Mouse (Mus musculus): ENCODE data around the gene Ncoa3.

The Ncoa3 gene

DNA sequence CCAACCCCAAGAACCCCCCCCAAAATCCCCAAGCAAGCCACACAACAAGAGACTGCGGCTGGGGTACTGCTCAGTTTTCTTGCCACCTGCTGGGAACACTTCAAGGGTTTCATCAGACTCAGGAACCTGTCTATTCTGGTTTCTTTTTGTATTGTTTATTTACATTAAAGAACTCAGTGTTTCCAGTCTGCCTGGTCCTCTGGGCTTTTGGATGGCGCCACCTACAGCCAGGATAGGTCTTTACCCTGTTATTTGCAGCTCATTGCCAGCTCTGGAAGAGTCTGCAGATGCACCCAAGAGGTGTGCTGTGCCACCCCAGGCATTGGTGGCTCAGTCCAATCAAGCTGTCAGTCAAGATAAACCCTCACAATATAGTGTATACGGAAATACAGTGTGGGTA lies 43.3 kb downstream of the Ncoa3 start:
- no peak for DNase-seq (ENCODE audit: low spot score)

DNA sequence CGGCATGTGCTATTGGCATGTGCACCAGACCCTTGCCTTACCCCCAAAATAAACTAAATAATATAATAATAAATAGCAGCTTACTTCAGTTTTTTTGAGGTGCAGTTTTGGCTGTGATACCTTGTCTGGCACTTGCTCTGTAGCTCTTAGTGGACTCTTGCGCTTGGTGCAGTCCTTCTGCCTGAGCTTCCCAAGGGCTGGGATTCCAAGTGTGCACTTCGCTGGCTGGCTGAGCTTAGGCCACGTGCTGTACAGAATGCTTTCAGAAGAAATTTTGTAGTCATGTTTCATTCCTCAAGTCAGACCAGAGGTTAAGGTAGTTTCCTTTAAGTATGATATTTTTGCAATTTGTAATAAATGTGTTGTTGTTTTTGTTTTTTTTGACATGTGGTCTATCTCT lies 47.2 kb downstream of the Ncoa3 start:
- DNase-seq (ENCODE audit: low spot score), result no peak

GRCm38 (mm10) chr2:166042542-166042941 lies 50.1 kb downstream of the Ncoa3 start:
- no peak for DNase-seq (ENCODE audit: low spot score)

- no peak for DNase-seq (ENCODE audit: low spot score)
Measured at GRCm38 (mm10) chr2:166045006-166045405, 52.6 kb downstream of the Ncoa3 start.

- DNase-seq (ENCODE audit: low spot score), result no peak
Measured at GRCm38 (mm10) chr2:166045549-166046501, 53.4 kb downstream of the Ncoa3 start.

- DNase-seq (ENCODE audit: low spot score), result no peak
Measured at GRCm38 (mm10) chr2:166047931-166048330, 55.5 kb downstream of the Ncoa3 start.

DNA sequence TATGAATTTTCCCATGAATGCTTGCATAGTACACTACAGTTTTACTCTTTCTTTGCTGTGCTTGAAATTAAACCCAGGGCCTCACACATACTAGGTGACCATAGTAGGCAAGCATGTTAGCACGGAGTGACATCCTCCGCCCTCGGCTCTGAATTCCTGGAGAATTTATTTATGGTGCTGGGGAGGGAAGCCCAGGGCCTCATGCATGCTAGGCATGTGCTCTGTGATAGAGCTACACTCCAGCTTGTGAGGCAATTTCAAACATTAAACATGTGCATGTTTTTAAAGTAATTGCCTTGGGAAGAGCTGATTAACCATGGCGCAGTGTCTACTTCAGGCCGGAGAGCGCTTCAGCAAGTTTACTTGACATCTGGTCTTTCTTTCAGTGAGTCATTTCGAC lies 56.4 kb downstream of the Ncoa3 start:
- DNase-seq (ENCODE audit: low spot score), result no peak

- no peak for DNase-seq (ENCODE audit: low spot score)
Measured at GRCm38 (mm10) chr2:166051421-166051820, 59.0 kb downstream of the Ncoa3 start.

DNA sequence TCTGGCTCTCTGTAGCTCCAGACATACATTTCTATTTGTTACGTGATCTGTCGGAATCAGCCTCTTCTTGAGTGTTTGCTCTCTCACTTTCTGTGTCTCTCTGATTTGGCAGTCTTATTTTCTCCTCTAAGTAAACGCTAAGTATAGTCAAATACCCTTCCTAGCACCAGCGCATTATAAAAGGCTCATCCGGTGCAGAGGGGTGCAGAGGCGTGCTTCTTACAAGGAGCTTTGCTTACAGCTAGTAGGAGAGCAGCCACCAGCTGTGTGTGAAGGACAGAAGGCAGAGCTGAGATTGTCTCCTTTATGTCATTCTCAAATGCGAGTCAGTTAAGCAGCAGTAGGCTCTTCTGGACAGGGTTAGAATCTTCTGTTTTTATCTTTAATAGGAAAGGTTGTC lies 59.5 kb downstream of the Ncoa3 start:
- no peak for DNase-seq (ENCODE audit: low spot score)

DNA sequence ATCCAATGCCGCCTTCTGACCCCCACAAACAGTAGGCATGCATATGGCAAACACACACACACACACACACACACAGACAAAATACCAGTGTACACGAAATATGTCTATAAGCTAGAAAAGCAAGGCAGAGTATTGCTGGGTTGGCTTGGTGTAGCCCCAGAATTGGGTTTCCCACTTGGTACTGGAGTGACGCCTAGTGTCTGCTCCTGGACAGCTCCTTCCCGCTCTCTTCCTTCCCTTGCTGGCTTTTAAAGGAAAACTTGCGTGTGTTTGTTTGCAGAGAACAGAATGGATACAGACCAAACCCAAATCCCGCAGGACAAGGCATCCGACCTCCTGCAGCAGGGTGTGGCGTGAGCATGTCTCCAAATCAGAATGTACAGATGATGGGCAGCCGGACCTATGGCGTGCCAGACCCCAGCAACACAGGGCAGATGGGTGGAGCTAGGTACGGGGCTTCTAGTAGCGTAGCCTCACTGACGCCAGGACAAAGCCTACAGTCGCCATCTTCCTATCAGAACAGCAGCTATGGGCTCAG lies 61.6 kb downstream of the Ncoa3 start:
- DNase-seq (ENCODE audit: low spot score), result no peak

DNA sequence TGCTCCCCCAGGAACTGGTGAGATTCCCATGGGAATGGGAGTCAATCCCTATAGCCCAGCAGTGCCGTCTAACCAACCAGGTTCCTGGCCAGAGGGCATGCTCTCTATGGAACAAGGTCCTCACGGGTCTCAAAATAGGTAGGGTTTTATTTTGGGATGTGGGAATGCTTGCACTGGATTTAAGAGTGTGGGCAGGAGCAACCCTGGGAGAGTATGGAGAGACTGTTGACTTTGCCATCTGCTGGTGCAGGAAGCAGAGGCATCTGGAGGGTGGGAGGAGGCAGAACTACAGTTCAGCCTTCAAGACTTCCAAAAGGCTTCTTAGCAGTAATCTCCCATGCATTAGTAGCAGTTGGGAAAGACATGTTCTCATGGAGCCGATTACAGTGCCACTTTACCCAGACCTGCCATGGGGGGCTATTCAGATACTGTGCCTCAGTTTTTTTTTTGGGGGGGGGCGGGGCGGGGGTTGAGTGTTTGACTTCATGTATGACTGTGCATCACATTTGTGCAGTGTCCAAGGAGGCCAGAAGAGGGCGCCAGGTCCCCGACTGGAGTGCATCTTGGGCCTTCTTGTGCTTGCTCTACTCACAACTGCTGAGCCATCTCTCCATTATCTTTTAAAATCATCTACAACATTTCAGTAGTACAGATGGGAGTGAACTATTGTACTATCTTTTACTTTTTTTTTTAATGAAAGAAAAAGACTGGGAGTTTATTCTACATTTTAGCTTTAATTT lies 67.4 kb downstream of the Ncoa3 start:
- no peak for DNase-seq (ENCODE audit: low spot score)

- no peak for DNase-seq (ENCODE audit: low spot score)
Measured at GRCm38 (mm10) chr2:166062008-166062407, 69.6 kb downstream of the Ncoa3 start.

DNA sequence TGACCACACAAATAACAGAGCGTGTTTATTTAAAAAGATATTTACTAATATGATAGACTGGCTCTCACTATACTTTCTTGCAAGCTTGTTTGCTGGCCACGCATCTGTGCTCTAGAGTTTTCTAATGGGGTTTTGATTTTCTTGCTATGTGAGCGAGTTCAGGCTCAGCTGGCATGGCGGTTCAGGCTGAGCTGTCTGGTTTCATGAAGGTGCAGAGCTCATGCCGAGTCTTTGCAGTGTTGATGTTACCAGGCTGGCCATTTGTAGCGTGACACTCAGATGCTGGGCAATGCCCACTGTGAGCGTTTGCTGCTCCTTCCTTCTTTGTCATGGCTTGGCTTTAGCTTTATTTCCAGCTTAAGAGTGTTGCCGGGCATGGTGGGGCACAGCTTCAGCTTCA lies 70.0 kb downstream of the Ncoa3 start:
- no peak for DNase-seq (ENCODE audit: low spot score)

DNA sequence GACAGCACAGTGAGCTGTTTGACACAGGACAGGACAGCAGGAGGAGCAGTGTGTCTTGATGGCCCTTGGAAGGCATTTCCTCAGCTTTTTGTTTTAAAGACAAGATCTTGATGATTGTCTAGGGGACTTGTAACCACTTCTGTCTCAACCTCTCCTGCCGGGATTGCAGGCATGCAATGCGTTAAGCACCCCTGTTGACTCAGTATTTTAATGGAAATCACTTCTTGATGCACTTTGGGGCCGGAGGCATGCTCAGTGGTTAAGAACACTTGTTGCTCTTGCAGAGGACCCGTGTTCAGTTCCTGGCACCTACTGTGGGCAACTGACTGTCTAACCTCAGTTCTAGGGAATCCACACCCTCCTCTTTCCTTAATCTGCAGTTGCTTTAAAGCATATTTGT lies 74.0 kb downstream of the Ncoa3 start:
- DNase-seq (ENCODE audit: low spot score), result no peak

- DNase-seq (ENCODE audit: low spot score), result no peak
Measured at GRCm38 (mm10) chr2:166068261-166068660, 75.8 kb downstream of the Ncoa3 start.

GRCm38 (mm10) chr2:166069164-166069563 lies 76.7 kb downstream of the Ncoa3 start:
- DNase-seq (ENCODE audit: low spot score), result no peak

- no peak for DNase-seq (ENCODE audit: low spot score)
Measured at GRCm38 (mm10) chr2:166069738-166070137, 77.3 kb downstream of the Ncoa3 start.

GRCm38 (mm10) chr2:166071481-166071880 lies 79.0 kb downstream of the Ncoa3 start:
- no peak for DNase-seq (ENCODE audit: low spot score)

- no peak for DNase-seq (ENCODE audit: low spot score)
Measured at GRCm38 (mm10) chr2:166071889-166072288, 79.5 kb downstream of the Ncoa3 start.

DNA sequence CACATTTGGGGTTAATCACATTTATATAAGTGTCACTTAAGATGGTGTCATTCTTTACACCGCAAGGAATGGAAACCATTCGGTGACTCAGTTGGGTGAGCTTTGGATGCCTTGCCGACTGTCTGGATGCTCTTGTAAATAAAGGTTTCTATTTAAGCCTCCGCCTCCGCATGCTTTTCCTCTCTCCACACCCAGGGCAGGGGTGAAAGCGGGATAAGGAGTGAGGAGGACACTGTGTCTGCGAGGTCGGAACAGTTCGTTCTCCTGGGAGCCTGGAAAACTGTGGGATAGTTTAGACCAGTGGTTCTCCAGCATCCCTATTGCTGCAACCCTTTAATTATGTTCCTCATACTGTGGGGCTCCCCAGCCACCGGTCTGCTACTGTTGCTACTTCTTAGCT lies 80.6 kb downstream of the Ncoa3 start:
- peak; percentile 55 for DNase-seq (ENCODE audit: low spot score)

- no peak for DNase-seq (ENCODE audit: low spot score)
Measured at GRCm38 (mm10) chr2:166074322-166074721, 81.9 kb downstream of the Ncoa3 start.

- no peak for DNase-seq (ENCODE audit: low spot score)
Measured at GRCm38 (mm10) chr2:166077371-166077770, 84.9 kb downstream of the Ncoa3 start.

- no peak for DNase-seq (ENCODE audit: low spot score)
Measured at GRCm38 (mm10) chr2:166079231-166079630, 86.8 kb downstream of the Ncoa3 start.

Measured in testis, postnatal 14 days (tissue).